Mouse (Mus musculus): ENCODE results near the gene Nt5c1a.

GRCm38 (mm10) chr4:123152976-123153375 is 48.3 kb upstream of the Nt5c1a start:
- no peak for TF ChIP-seq CTCF (conservative IDR thresholded peaks at IDR 0.05; ENCODE audit: low read length)
- TF ChIP-seq POU5F1 (IDR thresholded peaks at IDR 0.05; ENCODE audit: borderline replicate concordance, low read length) = no peak
- no peak for TF ChIP-seq NANOG (IDR thresholded peaks at IDR 0.05; ENCODE audit: borderline replicate concordance, low read length)

Data from E14TG2a.4 (cell line).